Mouse (Mus musculus) testis, adult 2 months (tissue): ENCODE results near the gene Ptprt.

ENCODE experiments used
- CTCF ChIP-seq: fragments of 200-500 bp; IDR thresholded peaks from 2 replicates; pipeline ENCODE4 v1.5.1; 2012; ENCODE audit warnings: low read depth, mild to moderate bottlenecking, inconsistent platforms, low read length, moderate library complexity; ENCODE audit not compliant: control insufficient read depth, insufficient read depth, insufficient replicate concordance
- POLR2A ChIP-seq: fragments of 200-500 bp; IDR thresholded peaks from 2 replicates; pipeline ENCODE4 v1.6.1; 2012; ENCODE audit warnings: low read depth, mild to moderate bottlenecking, inconsistent platforms, low read length, moderate library complexity; ENCODE audit not compliant: control insufficient read depth

DNA sequence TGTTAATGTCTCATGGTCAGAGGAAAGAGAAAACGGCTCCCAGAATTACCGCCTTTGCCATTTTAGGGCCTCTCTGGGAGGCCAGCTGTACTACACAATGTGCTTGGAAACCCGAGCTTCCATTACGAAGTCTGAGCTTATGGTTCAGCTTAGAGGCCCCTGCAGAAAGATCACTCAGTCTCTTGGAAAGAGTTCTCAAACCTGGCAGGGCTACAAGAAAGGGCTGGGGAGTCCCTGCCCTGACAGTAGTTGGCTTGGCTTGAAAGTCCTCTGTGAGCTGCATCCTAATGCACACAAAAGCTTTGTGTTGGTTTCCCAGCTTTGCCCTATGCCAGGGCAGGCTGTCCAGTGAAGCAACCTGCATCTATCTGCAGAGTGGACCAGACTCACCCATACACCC lies 269.1 kb downstream of the Ptprt start:
- TF ChIP-seq POLR2A, result no peak
- no peak for TF ChIP-seq CTCF
